Mouse (Mus musculus) urinary bladder, adult 2 months (tissue): Measurements from ENCODE around the gene Trappc4. TPM values are rescaled to one million over a fixed set of nuclear protein-coding genes. Genes with fewer than 3 reads are reported as not detected.

Source experiments
- DNase-seq: peaks from one replicate; pipeline ENCODE4 v3.0.0; 2022; ENCODE audit warnings: low spot score
- polyA plus RNA-seq: library from polyadenylated mRNA; depleted of rRNA; stranded (reverse); fragments of >200 nt; gene quantifications from 2 replicates; pipeline ENCODE4 v1.2.3, GENCODE M21; 2012; rRNA removed

Trappc4 gene
- polyA plus RNA-seq, 1 experiment: 68.6 TPM

DNA sequence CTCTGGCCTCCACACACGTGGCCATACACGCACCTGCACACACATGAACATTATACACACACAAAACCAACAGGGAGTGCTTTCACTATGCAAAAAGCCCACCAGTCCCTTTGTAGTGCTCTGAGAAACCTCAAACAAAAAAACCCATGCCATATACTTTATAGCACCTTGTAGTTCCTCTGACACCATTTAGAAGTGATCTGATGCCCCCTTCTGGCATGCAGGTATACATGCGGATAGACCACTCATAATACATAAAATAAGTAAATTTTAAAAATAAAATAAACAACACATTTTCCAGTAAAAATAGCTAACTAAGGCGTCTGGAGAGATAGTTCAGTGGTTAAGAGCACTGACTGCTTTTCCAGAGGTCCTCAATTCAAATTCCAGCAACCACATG, 50.2 kb downstream of the Trappc4 start:
- no peak for DNase-seq

Other genes starting within 250 kb of the Trappc4 start
- 14.9 and 16.0 TPM in 2 replicates for gene Cbl, start 173.6 kb downstream of the Trappc4 start, polyA plus RNA-seq
- gene Ccdc153, start 166.9 kb downstream of the Trappc4 start, polyA plus RNA-seq: not detected in 2 replicates
- gene Pdzd3, start 156.1 kb downstream of the Trappc4 start, polyA plus RNA-seq: 0.21 and 0.24 TPM in 2 replicates
- gene Nlrx1, start 139.0 kb downstream of the Trappc4 start, polyA plus RNA-seq: 9.6 and 13.0 TPM in 2 replicates
- 7.6 and 8.9 TPM in 2 replicates for gene Abcg4, start 119.0 kb downstream of the Trappc4 start, polyA plus RNA-seq
- 20.2 and 22.7 TPM in 2 replicates for gene Hinfp, start 101.9 kb downstream of the Trappc4 start, polyA plus RNA-seq
- 30.5 and 31.4 TPM in 2 replicates for gene C2cd2l, start 87.3 kb downstream of the Trappc4 start, polyA plus RNA-seq
- 24.7 and 25.8 TPM in 2 replicates for gene Dpagt1, start 81.6 kb downstream of the Trappc4 start, polyA plus RNA-seq
- 19.8 and 22.1 TPM in 2 replicates for gene H2afx, start 72.9 kb downstream of the Trappc4 start, polyA plus RNA-seq
- 34.4 and 40.7 TPM in 2 replicates for gene Hmbs, start 63.4 kb downstream of the Trappc4 start, polyA plus RNA-seq
- 22.0 and 26.8 TPM in 2 replicates for gene Vps11, start 45.9 kb downstream of the Trappc4 start, polyA plus RNA-seq
- 34.4 and 35.3 TPM in 2 replicates for gene Hyou1, start 28.1 kb downstream of the Trappc4 start, polyA plus RNA-seq
- gene Slc37a4, start 10.7 kb downstream of the Trappc4 start, polyA plus RNA-seq: 20.0 and 22.2 TPM in 2 replicates
- gene Rps25, start 461 bp downstream of the Trappc4 start, polyA plus RNA-seq: 1,336 and 1,393 TPM in 2 replicates
- 33.7 and 47.1 TPM in 2 replicates for gene Ccdc84, start 11.0 kb upstream of the Trappc4 start, polyA plus RNA-seq
- 0.28 and 0.63 TPM in 2 replicates for gene Foxr1, start 33.5 kb upstream of the Trappc4 start, polyA plus RNA-seq
- 788 and 1,023 TPM in 2 replicates for gene Upk2, start 47.4 kb upstream of the Trappc4 start, polyA plus RNA-seq
- 11.1 and 29.7 TPM in 2 replicates for gene Bcl9l, start 75.2 kb upstream of the Trappc4 start, polyA plus RNA-seq
- gene Cxcr5, start 154.3 kb upstream of the Trappc4 start, polyA plus RNA-seq: 0.11 and 0.16 TPM in 2 replicates
- 28.2 and 47.5 TPM in 2 replicates for gene Ddx6, start 197.3 kb upstream of the Trappc4 start, polyA plus RNA-seq